8 mouse cellular contexts compared by ENCODE assay signal in the genomic region with DNA sequence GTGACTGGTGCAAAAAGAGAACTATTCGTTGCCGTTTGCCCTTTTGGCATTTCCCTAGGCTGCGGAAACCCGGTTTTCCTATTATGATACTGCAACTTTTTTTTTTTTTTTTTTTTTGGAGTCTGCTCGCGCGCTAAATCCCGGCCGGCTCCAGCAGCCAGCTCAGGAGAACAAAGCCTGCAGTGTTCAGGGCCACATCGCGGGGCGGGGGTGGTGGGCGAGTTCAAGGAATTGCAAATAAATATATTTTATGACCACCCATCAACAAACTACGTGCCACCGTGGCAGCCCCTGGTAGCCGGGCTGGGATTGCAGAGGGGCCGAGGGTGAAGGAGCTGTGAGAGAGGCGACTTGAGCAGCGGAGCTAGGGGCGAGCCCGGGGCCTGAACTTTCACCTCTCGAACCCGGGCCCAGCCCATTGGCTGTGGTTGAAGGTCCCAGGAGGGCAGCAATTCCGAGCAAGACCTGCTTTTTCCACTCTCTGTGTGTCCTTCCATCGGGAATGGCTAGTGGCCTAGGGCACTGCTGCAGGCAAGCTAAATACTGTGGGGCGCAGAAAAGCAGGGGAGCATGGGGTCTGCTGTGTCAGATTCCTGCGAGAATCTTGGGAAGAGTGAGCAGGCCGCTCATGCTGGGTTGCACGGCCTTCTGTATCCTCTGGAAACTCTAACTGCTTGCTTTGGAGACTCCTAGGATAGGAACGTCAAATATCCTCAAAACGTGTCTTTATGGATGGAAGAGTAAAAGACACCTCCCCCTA. TPM values are rescaled to one million over a fixed set of nuclear protein-coding genes. Genes with fewer than 3 reads are reported as not detected.
DNase-seq lines count a peak whose midpoint lies in the region; ATAC-seq lines count a peak whose summit lies in the region.
"Had no signal": no experiment of that assay in that cellular context is flagged by ENCODE, and none has a peak within 500 bp of the region (broad histone marks: within the 10 kb centered on the region; RNA-seq: fewer than 3 reads in every experiment).

No protein-coding gene starts in this region.

- H3K9me3 ChIP-seq in embryonic facial prominence, embryonic 15.5 days (replicated peaks) = no peaks in the 10 kb centered on the region
- no peaks in the 10 kb centered on the region for H3K9me3 ChIP-seq in hindbrain, embryonic 12.5 days (replicated peaks)

- no peak overlapping the region for H3K27ac ChIP-seq in embryonic facial prominence, embryonic 15.5 days (replicated peaks)
- H3K27ac ChIP-seq in hindbrain, embryonic 12.5 days = 0 out of 2 replicates have a peak overlapping the region, but pooled peaks have one; percentile 17

- peaks cover 32% of the 10 kb centered on the region for H3K27me3 ChIP-seq in embryonic facial prominence, embryonic 15.5 days
- H3K27me3 ChIP-seq in hindbrain, embryonic 12.5 days = peaks cover 19% of the 10 kb centered on the region

- H3K4me3 ChIP-seq in embryonic facial prominence, embryonic 15.5 days (replicated peaks) = peak overlapping the region; percentile 16
- H3K4me3 ChIP-seq in hindbrain, embryonic 12.5 days = peak overlapping the region; percentile 30
- H3K4me3 ChIP-seq: megakaryocyte, embryonic 14.5 days had no signal

- H3K4me2 ChIP-seq in embryonic facial prominence, embryonic 15.5 days (replicated peaks) = peak overlapping the region; percentile 37
- H3K4me2 ChIP-seq in hindbrain, embryonic 12.5 days (replicated peaks) = peak overlapping the region; percentile 88

- no peak overlapping the region for H3K9ac ChIP-seq in embryonic facial prominence, embryonic 15.5 days
- peak overlapping the region; percentile 59 for H3K9ac ChIP-seq in hindbrain, embryonic 12.5 days

- ATAC-seq in embryonic facial prominence, embryonic 15.5 days (ENCODE audit: insufficient number of reproducible peaks, low FRiP score, low TSS enrichment, low read depth) = no peak
- ATAC-seq in hindbrain, embryonic 12.5 days (ENCODE audit: low FRiP score) = no peak
- ATAC-seq in activated CD4-positive, CD25-positive, alpha-beta regulatory T cell, adult 4 months = no peak

- DNase-seq in left cerebral cortex, postnatal 4 days = peak; percentile 45
- no peak for DNase-seq in left cerebral cortex, postnatal 14 days (ENCODE audit: low spot score in 2 of 2)
- DNase-seq in lung, postnatal 14 days = peak; percentile 2
- no peak for DNase-seq in left cerebral cortex, adult 8-10 months (ENCODE audit: low spot score in 2 of 2)

- WGBS in embryonic facial prominence, embryonic 15.5 days = 8% methylated on average over 31 of the region's 31 CpGs
- WGBS in hindbrain, embryonic 12.5 days = under 1% methylated on average over 31 of the region's 31 CpGs

- intact Hi-C loops in left cerebral cortex, postnatal 4 days (cut with DNase I) = loop anchor here (5.0 to 10.0 kb wide), 4 partner anchors 287 to 1899 kb away; no protein-coding TSS in a partner anchor
- intact Hi-C loops in left cerebral cortex, postnatal 14 days (cut with DNase I) = loop anchor here (5.0 to 10.0 kb wide), 3 partner anchors 289 to 1327 kb away; no protein-coding TSS in a partner anchor

- H3K36me3 ChIP-seq in embryonic facial prominence, embryonic 15.5 days = no peaks in the 10 kb centered on the region
- no peaks in the 10 kb centered on the region for H3K36me3 ChIP-seq in hindbrain, embryonic 12.5 days

- H3K4me1 ChIP-seq in embryonic facial prominence, embryonic 15.5 days = peaks cover 21% of the 10 kb centered on the region
- peaks cover 34% of the 10 kb centered on the region for H3K4me1 ChIP-seq in hindbrain, embryonic 12.5 days

RNA-seq across cellular contexts. Expression of a gene that starts 2.9 kb away (rescaled TPM):
- 10 to 100 TPM; 26.1 to 31.3 TPM for total RNA-seq in left cerebral cortex, postnatal 4 days (2021)
- total RNA-seq in left cerebral cortex, postnatal 14 days (2021) = 10 to 100 TPM in 1 of 2 experiments, 1 to 10 TPM in 1; 7.2 to 12.0 TPM
- polyA plus RNA-seq in embryonic facial prominence, embryonic 15.5 days (2015; fragmentation: Nextera tagmentation; extraction: Ambion mirVana) = 5.2 and 8.9 TPM in 2 replicates
- 46.4 and 48.4 TPM in 2 replicates for polyA plus RNA-seq in hindbrain, embryonic 12.5 days (2016; fragmentation: Nextera tagmentation; extraction: Ambion mirVana)
- 1 to 10 TPM in 1 of 2 experiments, not detected in 1; 1.4 TPM for polyA plus RNA-seq in activated CD4-positive, CD25-positive, alpha-beta regulatory T cell, adult 4 months (2017; shearing (Covaris generic))
- total RNA-seq in left cerebral cortex, adult 8-10 months (2022) = 10 to 100 TPM; 17.4 to 23.3 (median 20.3) TPM

Comparison
In these comparisons a context has a peak if more than half of its experiments do, and no peak if none do; other contexts are left out.
1. DNase-seq: peak in left cerebral cortex, postnatal 4 days (single experiment) and lung, postnatal 14 days (single experiment); none in left cerebral cortex, postnatal 14 days (0 of 2) and left cerebral cortex, adult 8-10 months (0 of 2).